Comparison of ENCODE assay signal across 8 mouse cellular contexts in genomic region chr19:4113186-4113805, GRCm38 (mm10). TPM values are rescaled to one million over a fixed set of nuclear protein-coding genes. Genes with fewer than 3 reads are reported as not detected.
DNase-seq lines count a peak whose midpoint lies in the region; ATAC-seq and TF ChIP-seq lines count a peak whose summit lies in the region.

No protein-coding gene starts in this region.

- WGBS in kidney, embryonic 14.5 days: 35% methylated on average over 13 of the region's 13 CpGs
- 66% methylated on average over 13 of the region's 13 CpGs for WGBS in limb, embryonic 13.5 days
- 88% methylated on average over 13 of the region's 13 CpGs for WGBS in forebrain, embryonic 12.5 days

- no peak overlapping the region for H3K4me3 ChIP-seq in kidney, embryonic 14.5 days (ENCODE audit: low read length)
- H3K4me3 ChIP-seq in limb, embryonic 13.5 days: no peak overlapping the region
- no peak overlapping the region for H3K4me3 ChIP-seq in myocyte
- no peak overlapping the region for H3K4me3 ChIP-seq in forebrain, embryonic 12.5 days (replicated peaks)

- peak; percentile 31 for TF ChIP-seq POLR2A in myocyte (IDR thresholded peaks at IDR 0.05; ENCODE audit: insufficient read length, low read depth)

- no peaks in the 10 kb centered on the region for H3K79me2 ChIP-seq in myocyte (ENCODE audit: control insufficient read depth, insufficient read depth)

- H3K4me2 ChIP-seq in kidney, embryonic 14.5 days (replicated peaks; ENCODE audit: low read depth, low read length): no peak overlapping the region
- H3K4me2 ChIP-seq in limb, embryonic 13.5 days (replicated peaks): peak overlapping the region; percentile 9; the same call in 1 of the 2 replicates
- peak overlapping the region; percentile 59 for H3K4me2 ChIP-seq in myocyte (ENCODE audit: low read depth)
- H3K4me2 ChIP-seq in forebrain, embryonic 12.5 days: no peak overlapping the region

- peak overlapping the region; percentile 34; the same call in 1 of the 2 replicates for H3K9ac ChIP-seq in kidney, embryonic 14.5 days (ENCODE audit: low read depth, low read length)
- peak overlapping the region; percentile 35; the same call in 1 of the 2 replicates for H3K9ac ChIP-seq in limb, embryonic 13.5 days
- H3K9ac ChIP-seq in forebrain, embryonic 12.5 days: no peak overlapping the region

- peak; percentile 99 for DNase-seq in NIH3T3 (ENCODE audit: low read depth)
- peak; percentile 96 to 98 for DNase-seq in cerebellum, adult 18-20 months
- DNase-seq in heart, adult 11 months: peak; percentile 98
- peak; percentile 52 to 74 for DNase-seq in urinary bladder, adult 18-20 months (ENCODE audit: low spot score in 2 of 2)

- no peaks in the 10 kb centered on the region for H3K9me3 ChIP-seq in kidney, embryonic 14.5 days (ENCODE audit: control insufficient read depth, low read length)
- no peaks in the 10 kb centered on the region for H3K9me3 ChIP-seq in limb, embryonic 13.5 days
- H3K9me3 ChIP-seq in forebrain, embryonic 12.5 days: no peaks in the 10 kb centered on the region

- H3K27ac ChIP-seq in kidney, embryonic 14.5 days (ENCODE audit: low read depth, low read length): peak overlapping the region; percentile 79
- peak overlapping the region; percentile 69 for H3K27ac ChIP-seq in limb, embryonic 13.5 days
- H3K27ac ChIP-seq in forebrain, embryonic 12.5 days: no peak overlapping the region

- H3K4me1 ChIP-seq in kidney, embryonic 14.5 days (ENCODE audit: control insufficient read depth, insufficient read depth, low read length): peaks cover 24% of the 10 kb centered on the region
- H3K4me1 ChIP-seq in limb, embryonic 13.5 days: peaks cover 20% of the 10 kb centered on the region
- no peaks in the 10 kb centered on the region for H3K4me1 ChIP-seq in forebrain, embryonic 12.5 days

- no peaks in the 10 kb centered on the region for H3K27me3 ChIP-seq in kidney, embryonic 14.5 days (ENCODE audit: control insufficient read depth, insufficient read depth, low read length)
- H3K27me3 ChIP-seq in limb, embryonic 13.5 days: no peaks in the 10 kb centered on the region
- H3K27me3 ChIP-seq in myocyte (ENCODE audit: control insufficient read depth, insufficient read depth, insufficient read length): no peaks in the 10 kb centered on the region
- H3K27me3 ChIP-seq in forebrain, embryonic 12.5 days: no peaks in the 10 kb centered on the region

- peaks cover 58% of the 10 kb centered on the region for H3K36me3 ChIP-seq in kidney, embryonic 14.5 days (ENCODE audit: control insufficient read depth, insufficient read depth, low read length)
- H3K36me3 ChIP-seq in limb, embryonic 13.5 days: peaks cover 70% of the 10 kb centered on the region
- H3K36me3 ChIP-seq in myocyte (ENCODE audit: control insufficient read depth, insufficient read depth): peaks cover 23% of the 10 kb centered on the region
- H3K36me3 ChIP-seq in forebrain, embryonic 12.5 days (replicated peaks): peaks cover 75% of the 10 kb centered on the region

- H3ac ChIP-seq in myocyte (ENCODE audit: control insufficient read depth, insufficient read length): no peak overlapping the region

- ATAC-seq in kidney, embryonic 14.5 days (ENCODE audit: low FRiP score, low TSS enrichment): peak; percentile 52; the same call in 1 of the 2 replicates
- ATAC-seq in limb, embryonic 13.5 days (ENCODE audit: low FRiP score, low read depth): no peak
- ATAC-seq in forebrain, embryonic 12.5 days (ENCODE audit: low FRiP score): no peak

TF ChIP-seq in myocyte, 11 proteins besides CTCF, POLR2A, EP300 and RAD21:
- TF ChIP-seq MYOG (IDR thresholded peaks at IDR 0.05; ENCODE audit: control insufficient read depth in 1 of 3, insufficient read depth in 1 of 3, insufficient read length in 2 of 3, low read depth in 2 of 3) (no peak), MAX (IDR thresholded peaks at IDR 0.05; ENCODE audit: low read depth) (no peak), TCF12 (IDR thresholded peaks at IDR 0.05; ENCODE audit: insufficient read depth, poor library complexity, severe bottlenecking) (no peak), MYOD1 (IDR thresholded peaks at IDR 0.05; ENCODE audit: control insufficient read depth in 1 of 3, insufficient read length in 2 of 3, low read depth in 2 of 3) (peak in 1 of 3 experiments; percentile 6)

RNA-seq across cellular contexts. Expression of gene Aip, which starts 12.4 kb away (rescaled TPM):
- 92.0 and 97.5 TPM in 2 replicates for polyA plus RNA-seq in kidney, embryonic 14.5 days (2014; fragmentation: Nextera tagmentation; extraction: Ambion mirVana)
- 98.5 and 105 TPM in 2 replicates for polyA plus RNA-seq in limb, embryonic 13.5 days (2015; fragmentation: Nextera tagmentation; extraction: Ambion mirVana)
- polyA plus RNA-seq in myocyte (2012; fragmentation: generic; extraction: Trizol): 250 TPM
- polyA plus RNA-seq in forebrain, embryonic 12.5 days (2016; fragmentation: Nextera tagmentation; extraction: Ambion mirVana): 56.4 and 60.7 TPM in 2 replicates

RNA-seq across cellular contexts. Expression of gene Pitpnm1, which starts 13.5 kb away (rescaled TPM):
- polyA plus RNA-seq in kidney, embryonic 14.5 days (2014; fragmentation: Nextera tagmentation; extraction: Ambion mirVana): 14.0 and 15.8 TPM in 2 replicates
- polyA plus RNA-seq in limb, embryonic 13.5 days (2015; fragmentation: Nextera tagmentation; extraction: Ambion mirVana): 6.6 and 7.3 TPM in 2 replicates
- 42.3 TPM for polyA plus RNA-seq in myocyte (2012; fragmentation: generic; extraction: Trizol)
- polyA plus RNA-seq in forebrain, embryonic 12.5 days (2016; fragmentation: Nextera tagmentation; extraction: Ambion mirVana): 21.5 and 22.9 TPM in 2 replicates

RNA-seq across cellular contexts. Expression of gene Cdk2ap2, which starts 16.3 kb away (rescaled TPM):
- polyA plus RNA-seq in kidney, embryonic 14.5 days (2014; fragmentation: Nextera tagmentation; extraction: Ambion mirVana): 116 and 121 TPM in 2 replicates
- polyA plus RNA-seq in limb, embryonic 13.5 days (2015; fragmentation: Nextera tagmentation; extraction: Ambion mirVana): 56.8 TPM in 2 replicates
- 148 TPM for polyA plus RNA-seq in myocyte (2012; fragmentation: generic; extraction: Trizol)
- 70.4 and 73.9 TPM in 2 replicates for polyA plus RNA-seq in forebrain, embryonic 12.5 days (2016; fragmentation: Nextera tagmentation; extraction: Ambion mirVana)

RNA-seq across cellular contexts. Expression of gene Gpr152, which starts 26.3 kb away (rescaled TPM):
- polyA plus RNA-seq in kidney, embryonic 14.5 days (2014; fragmentation: Nextera tagmentation; extraction: Ambion mirVana): not detected in 2 replicates
- not detected in 2 replicates for polyA plus RNA-seq in limb, embryonic 13.5 days (2015; fragmentation: Nextera tagmentation; extraction: Ambion mirVana)
- not detected for polyA plus RNA-seq in myocyte (2012; fragmentation: generic; extraction: Trizol)
- not detected in 2 replicates for polyA plus RNA-seq in forebrain, embryonic 12.5 days (2016; fragmentation: Nextera tagmentation; extraction: Ambion mirVana)

RNA-seq across cellular contexts. Expression of gene Cabp4, which starts 30.5 kb away (rescaled TPM):
- polyA plus RNA-seq in kidney, embryonic 14.5 days (2014; fragmentation: Nextera tagmentation; extraction: Ambion mirVana): 0.06 and 0.09 TPM in 2 replicates
- polyA plus RNA-seq in limb, embryonic 13.5 days (2015; fragmentation: Nextera tagmentation; extraction: Ambion mirVana): 0.05 and 0.13 TPM in 2 replicates
- 0.10 TPM for polyA plus RNA-seq in myocyte (2012; fragmentation: generic; extraction: Trizol)
- polyA plus RNA-seq in forebrain, embryonic 12.5 days (2016; fragmentation: Nextera tagmentation; extraction: Ambion mirVana): 0.09 TPM in 2 replicates

Comparison
In these comparisons a context has a peak if more than half of its experiments do, and no peak if none do; other contexts are left out.
1. H3K4me2 ChIP-seq: peak in limb, embryonic 13.5 days (single experiment) and myocyte (single experiment); none in kidney, embryonic 14.5 days (single experiment) and forebrain, embryonic 12.5 days (single experiment).
2. Peak in every context shown above with its lines, with median percentiles within 50 percentile points of each other: DNase-seq.